Mouse (Mus musculus): ENCODE measurements around the gene Hoxa11. TPM values are rescaled to one million over a fixed set of nuclear protein-coding genes. Genes with fewer than 3 reads are reported as not detected.

The Hoxa11 gene
- polyA plus RNA-seq, 1 experiment = not detected

- Histone ChIP-seq H3K27me3 (ENCODE audit: control insufficient read depth, insufficient read depth, low read length) (peaks cover 54% of the 10 kb centered on the region), H3K27ac (ENCODE audit: insufficient read depth, low read depth, low read length) (no peak overlapping the region), H3K4me3 (ENCODE audit: low read depth, low read length) (no peak overlapping the region), H3K36me3 (ENCODE audit: control insufficient read depth, insufficient read depth, low read length) (no peaks in the 10 kb centered on the region), H3K4me1 (ENCODE audit: control insufficient read depth, insufficient read depth, insufficient read length, low read length) (no peaks in the 10 kb centered on the region)
- no peak for TF ChIP-seq CTCF (IDR thresholded peaks at IDR 0.05; ENCODE audit: extremely low read depth, insufficient read length, insufficient replicate concordance, low read depth, low read length)
- no peak for TF ChIP-seq POLR2A (IDR thresholded peaks at IDR 0.05; ENCODE audit: low read depth, low read length)
- 22% methylated on average over 5 of the region's 5 CpGs for WGBS
Observed at GRCm38 (mm10) chr6:52276920-52277319, 31.3 kb upstream of the Hoxa11 start.

DNA sequence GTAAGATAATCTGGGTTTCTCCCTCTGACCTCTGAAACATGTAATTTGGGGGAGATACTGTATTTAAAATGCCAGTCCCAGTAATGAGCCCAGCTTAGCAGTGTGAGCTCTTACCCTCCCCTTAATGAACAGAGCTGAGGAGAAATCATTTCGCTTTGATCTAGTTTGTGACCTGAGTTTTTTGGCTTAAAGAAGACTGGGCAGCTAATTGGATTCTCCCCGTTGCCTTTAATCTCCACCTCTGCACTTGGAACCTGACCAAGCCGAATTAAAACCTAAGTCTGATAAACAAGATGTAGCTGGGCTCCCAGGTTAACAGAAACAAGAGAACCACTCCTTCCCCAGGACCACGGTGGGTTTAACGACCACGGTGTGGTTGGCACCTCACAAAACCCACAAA lies 30.8 kb upstream of the Hoxa11 start:
- TF ChIP-seq POLR2A (IDR thresholded peaks at IDR 0.05; ENCODE audit: low read depth, low read length) = no peak
- no peak for TF ChIP-seq CTCF (IDR thresholded peaks at IDR 0.05; ENCODE audit: extremely low read depth, insufficient read length, insufficient replicate concordance, low read depth, low read length)
- H3K4me3 ChIP-seq (ENCODE audit: low read depth, low read length) = no peak overlapping the region
- no peaks in the 10 kb centered on the region for H3K36me3 ChIP-seq (ENCODE audit: control insufficient read depth, insufficient read depth, low read length)
- H3K27me3 ChIP-seq (ENCODE audit: control insufficient read depth, insufficient read depth, low read length) = peaks cover 59% of the 10 kb centered on the region
- whole genome bisulfite sequencing = 16% methylated on average over 6 of the region's 6 CpGs
- H3K27ac ChIP-seq (ENCODE audit: insufficient read depth, low read depth, low read length) = no peak overlapping the region
- H3K4me1 ChIP-seq (ENCODE audit: control insufficient read depth, insufficient read depth, insufficient read length, low read length) = no peaks in the 10 kb centered on the region

DNA sequence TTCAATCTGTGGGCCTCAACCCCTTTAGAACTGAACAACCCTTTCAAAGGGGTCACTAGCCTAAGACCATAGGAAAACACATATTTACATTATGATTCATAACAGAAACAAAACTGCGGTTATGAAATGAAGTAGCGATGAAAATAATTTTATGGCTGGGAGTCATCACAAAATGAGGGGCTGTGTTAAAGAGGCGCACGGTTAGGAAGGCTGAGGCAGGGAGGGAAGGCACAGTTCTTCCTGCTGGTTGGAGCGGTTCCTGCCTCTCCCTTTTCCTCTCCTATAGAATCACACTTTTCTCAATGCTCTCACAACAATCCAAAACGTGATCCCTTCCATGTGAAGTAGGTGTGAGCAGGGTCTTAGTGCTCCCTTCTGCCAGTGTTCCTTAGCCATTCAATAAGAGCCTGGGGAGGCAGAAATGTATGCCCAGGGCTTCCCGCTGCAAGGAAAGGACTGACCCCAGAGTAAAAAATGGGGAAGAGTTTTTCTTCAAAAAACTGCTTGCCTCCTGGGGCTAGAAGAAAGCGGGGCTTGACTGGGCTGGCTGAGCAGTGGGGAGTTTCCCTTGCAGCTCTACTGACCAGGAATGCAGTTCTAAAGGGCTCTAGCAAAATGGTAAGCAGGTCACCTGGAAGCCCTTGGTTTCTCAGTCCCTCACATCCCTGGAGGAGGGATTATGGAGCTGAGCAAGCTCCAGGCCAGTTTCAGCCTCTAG lies 30.1 kb upstream of the Hoxa11 start:
- Histone ChIP-seq H3K27ac (ENCODE audit: insufficient read depth, low read depth, low read length) (no peak overlapping the region), H3K4me1 (ENCODE audit: control insufficient read depth, insufficient read depth, insufficient read length, low read length) (peaks cover 4% of the 10 kb centered on the region; the same call in 1 of the 2 replicates), H3K4me3 (ENCODE audit: low read depth, low read length) (no peak overlapping the region), H3K27me3 (ENCODE audit: control insufficient read depth, insufficient read depth, low read length) (peaks cover 64% of the 10 kb centered on the region), H3K36me3 (ENCODE audit: control insufficient read depth, insufficient read depth, low read length) (no peaks in the 10 kb centered on the region)
- WGBS = 33% methylated on average over 8 of the region's 8 CpGs
- no peak for TF ChIP-seq POLR2A (IDR thresholded peaks at IDR 0.05; ENCODE audit: low read depth, low read length)
- no peak for TF ChIP-seq CTCF (IDR thresholded peaks at IDR 0.05; ENCODE audit: extremely low read depth, insufficient read length, insufficient replicate concordance, low read depth, low read length)

- no peaks in the 10 kb centered on the region for H3K36me3 ChIP-seq (ENCODE audit: control insufficient read depth, insufficient read depth, low read length)
- peaks cover 4% of the 10 kb centered on the region; the same call in 1 of the 2 replicates for H3K4me1 ChIP-seq (ENCODE audit: control insufficient read depth, insufficient read depth, insufficient read length, low read length)
- H3K27ac ChIP-seq (ENCODE audit: insufficient read depth, low read depth, low read length) = no peak overlapping the region
- WGBS = 18% methylated on average over 11 of the region's 11 CpGs
- no peak overlapping the region for H3K4me3 ChIP-seq (ENCODE audit: low read depth, low read length)
- no peak for TF ChIP-seq CTCF (IDR thresholded peaks at IDR 0.05; ENCODE audit: extremely low read depth, insufficient read length, insufficient replicate concordance, low read depth, low read length)
- TF ChIP-seq POLR2A (IDR thresholded peaks at IDR 0.05; ENCODE audit: low read depth, low read length) = no peak
- peaks cover 70% of the 10 kb centered on the region for H3K27me3 ChIP-seq (ENCODE audit: control insufficient read depth, insufficient read depth, low read length)
Observed at GRCm38 (mm10) chr6:52274576-52274975, 29.0 kb upstream of the Hoxa11 start.

- Histone ChIP-seq H3K4me3 (ENCODE audit: low read depth, low read length) (no peak overlapping the region), H3K27ac (ENCODE audit: insufficient read depth, low read depth, low read length) (no peak overlapping the region), H3K27me3 (ENCODE audit: control insufficient read depth, insufficient read depth, low read length) (peaks cover 70% of the 10 kb centered on the region), H3K36me3 (ENCODE audit: control insufficient read depth, insufficient read depth, low read length) (no peaks in the 10 kb centered on the region), H3K4me1 (ENCODE audit: control insufficient read depth, insufficient read depth, insufficient read length, low read length) (peaks cover 4% of the 10 kb centered on the region; the same call in 1 of the 2 replicates)
- TF ChIP-seq POLR2A (IDR thresholded peaks at IDR 0.05; ENCODE audit: low read depth, low read length) = no peak
- no peak for TF ChIP-seq CTCF (IDR thresholded peaks at IDR 0.05; ENCODE audit: extremely low read depth, insufficient read length, insufficient replicate concordance, low read depth, low read length)
- 13% methylated on average over 22 of the region's 22 CpGs for WGBS
Observed at GRCm38 (mm10) chr6:52273656-52274280, 28.2 kb upstream of the Hoxa11 start.

DNA sequence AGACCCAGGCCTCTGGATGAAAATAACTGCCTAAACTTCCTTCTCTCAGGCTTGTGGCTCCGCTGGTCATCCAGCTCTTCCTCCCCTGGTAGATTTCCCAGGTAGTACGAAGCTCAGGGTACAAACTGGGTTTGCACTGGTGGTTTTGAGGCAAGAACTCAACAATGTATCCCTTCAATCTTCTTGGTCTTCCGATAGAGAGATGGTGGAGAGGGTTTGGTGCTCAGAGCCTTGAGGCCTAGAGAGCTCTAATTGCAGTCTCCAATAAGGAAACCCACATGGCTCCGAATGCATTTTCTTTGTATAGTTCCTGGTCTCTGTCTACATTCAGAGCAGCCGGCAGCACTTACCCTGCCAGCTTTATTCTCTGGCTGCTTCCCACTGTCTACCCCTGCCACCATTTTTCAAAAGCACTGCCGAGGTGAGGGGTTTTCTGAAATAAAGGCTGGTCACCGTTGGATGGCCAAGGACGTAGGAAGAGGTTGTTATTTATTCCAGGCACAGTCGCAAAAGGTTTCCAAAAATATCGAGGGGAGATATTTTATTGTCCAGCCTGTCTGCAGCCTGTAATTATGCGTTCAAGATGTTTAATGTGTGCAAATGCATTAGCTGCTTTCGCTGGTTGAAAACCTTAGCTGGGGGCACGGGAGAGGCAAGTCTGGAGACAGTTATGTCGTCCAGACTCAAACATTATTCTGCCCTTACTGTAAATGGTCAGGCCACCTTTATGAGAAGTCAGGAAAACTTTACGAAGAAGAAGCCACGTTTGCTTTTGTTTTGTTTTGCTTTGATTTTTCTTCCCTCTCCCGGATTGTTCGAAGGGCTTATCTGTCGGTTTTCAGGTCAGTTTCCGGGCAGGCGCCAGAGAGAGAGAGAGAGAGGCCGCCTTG lies 27.4 kb upstream of the Hoxa11 start:
- peaks cover 76% of the 10 kb centered on the region for H3K27me3 ChIP-seq (ENCODE audit: control insufficient read depth, insufficient read depth, low read length)

More for the DNA sequence above, 27.4 kb upstream of the Hoxa11 start:
- WGBS = 32% methylated on average over 22 of the region's 22 CpGs
- Histone ChIP-seq H3K27ac (ENCODE audit: insufficient read depth, low read depth, low read length) (no peak overlapping the region), H3K4me1 (ENCODE audit: control insufficient read depth, insufficient read depth, insufficient read length, low read length) (peaks cover 4% of the 10 kb centered on the region; the same call in 1 of the 2 replicates), H3K4me3 (ENCODE audit: low read depth, low read length) (no peak overlapping the region), H3K36me3 (ENCODE audit: control insufficient read depth, insufficient read depth, low read length) (no peaks in the 10 kb centered on the region)
- TF ChIP-seq CTCF (IDR thresholded peaks at IDR 0.05; ENCODE audit: extremely low read depth, insufficient read length, insufficient replicate concordance, low read depth, low read length) (no peak), POLR2A (IDR thresholded peaks at IDR 0.05; ENCODE audit: low read depth, low read length) (no peak)
